In the genomic region with DNA sequence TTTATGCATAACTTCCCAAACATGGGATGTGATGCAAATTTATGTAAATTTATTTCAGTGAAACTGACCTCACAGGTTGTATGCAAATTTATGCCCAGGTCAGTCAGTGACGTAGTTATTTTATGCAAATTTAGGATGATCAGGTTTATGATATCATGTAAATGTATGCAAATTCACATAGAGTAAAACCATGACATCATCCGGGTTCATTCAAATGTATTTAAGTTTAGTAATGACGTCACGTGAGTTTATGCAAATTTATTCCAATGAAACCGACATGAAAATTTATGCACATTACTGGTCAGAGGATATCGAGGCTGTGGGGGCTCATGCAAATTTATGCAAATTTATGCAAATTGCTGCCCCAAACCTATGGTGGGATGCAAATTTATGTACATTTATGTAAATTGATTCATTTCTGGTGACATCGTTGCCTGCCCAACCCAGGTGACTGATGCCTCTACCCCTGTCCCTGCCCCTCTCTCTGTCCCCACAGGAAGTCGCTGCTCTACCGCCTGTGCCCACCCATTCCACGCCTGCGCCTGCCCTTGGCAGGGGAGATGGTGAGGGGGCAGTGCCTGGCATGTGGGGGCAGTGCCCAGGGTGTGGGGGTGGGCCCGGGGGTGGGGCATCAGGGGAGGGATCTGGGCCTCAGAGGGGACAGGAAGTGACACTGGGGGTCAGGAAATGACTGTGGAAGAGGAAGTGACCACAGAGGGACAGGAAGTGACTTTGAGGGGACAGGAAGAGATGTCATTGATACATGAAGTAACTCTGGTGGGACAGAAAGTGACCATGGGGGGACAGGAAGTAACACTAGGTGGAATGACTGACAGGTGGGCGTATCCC, we compare ENCODE assay signal across 14 mouse cellular contexts. TPM values are rescaled to one million over a fixed set of nuclear protein-coding genes. Genes with fewer than 3 reads are reported as not detected.
DNase-seq lines count a peak whose midpoint lies in the region; ATAC-seq and TF ChIP-seq lines count a peak whose summit lies in the region.
"Had no signal": no experiment of that assay in that cellular context is flagged by ENCODE, and none has a peak within 500 bp of the region (broad histone marks: within the 10 kb centered on the region; RNA-seq: fewer than 3 reads in every experiment).

No protein-coding gene starts in this region.

- no peaks in the 10 kb centered on the region for H3K4me1 ChIP-seq in intestine, embryonic 14.5 days (replicated peaks; ENCODE audit: control insufficient read depth, insufficient read depth, low read length)
- H3K4me1 ChIP-seq in intestine, embryonic 16.5 days (ENCODE audit: control insufficient read depth, insufficient read depth, low read length): no peaks in the 10 kb centered on the region
- no peaks in the 10 kb centered on the region for H3K4me1 ChIP-seq in CH12.LX (ENCODE audit: control insufficient read depth in 1 of 2, insufficient read depth in 2 of 2)
- no peaks in the 10 kb centered on the region for H3K4me1 ChIP-seq in midbrain, embryonic 11.5 days (ENCODE audit: control insufficient read depth, insufficient read depth, low read length)

- H3K79me2 ChIP-seq in CH12.LX (replicated peaks; ENCODE audit: control insufficient read depth, extremely low read depth, insufficient read depth, poor library complexity, severe bottlenecking): no peaks in the 10 kb centered on the region

- ATAC-seq in intestine, embryonic 14.5 days (replicated peaks; ENCODE audit: low FRiP score, low TSS enrichment, low read depth): peak; percentile 10
- no peak for ATAC-seq in intestine, embryonic 16.5 days
- peak; percentile 41 for ATAC-seq in midbrain, embryonic 11.5 days (ENCODE audit: low FRiP score)

- H3K27ac ChIP-seq in intestine, embryonic 14.5 days (ENCODE audit: low read depth): no peak overlapping the region
- no peak overlapping the region for H3K27ac ChIP-seq in intestine, embryonic 16.5 days (ENCODE audit: low read length)
- no peak overlapping the region for H3K27ac ChIP-seq in CH12.LX (ENCODE audit: insufficient read depth, low read depth)
- H3K27ac ChIP-seq in midbrain, embryonic 11.5 days (ENCODE audit: low read depth, low read length): no peak overlapping the region
- H3K27ac ChIP-seq in layer of hippocampus, adult 2 months: no peak overlapping the region
- H3K27ac ChIP-seq: macrophage had no signal

- TF ChIP-seq POLR2A in CH12.LX (IDR thresholded peaks at IDR 0.05; ENCODE audit: low read depth, low read length): no peak

- H3K4me2 ChIP-seq in intestine, embryonic 14.5 days (ENCODE audit: low read length): no peak overlapping the region
- no peak overlapping the region for H3K4me2 ChIP-seq in intestine, embryonic 16.5 days (ENCODE audit: low read depth, low read length)
- H3K4me2 ChIP-seq in CH12.LX (ENCODE audit: insufficient read depth, low read depth, poor library complexity, severe bottlenecking): no peak overlapping the region
- H3K4me2 ChIP-seq in midbrain, embryonic 11.5 days: no peak overlapping the region

- peaks cover 42% of the 10 kb centered on the region for H3K9me3 ChIP-seq in intestine, embryonic 14.5 days (ENCODE audit: control insufficient read depth, low read length)
- peaks cover 39% of the 10 kb centered on the region for H3K9me3 ChIP-seq in intestine, embryonic 16.5 days (ENCODE audit: control insufficient read depth, low read length)
- H3K9me3 ChIP-seq in CH12.LX (replicated peaks; ENCODE audit: low read length): peaks cover 55% of the 10 kb centered on the region
- H3K9me3 ChIP-seq in midbrain, embryonic 11.5 days (ENCODE audit: control insufficient read depth, low read length): peaks cover 41% of the 10 kb centered on the region; the same call in 1 of the 2 replicates

- peak; percentile 51 for DNase-seq in intestine, embryonic 14.5 days (ENCODE audit: low spot score)
- peak; percentile 15 for DNase-seq in CH12.LX (ENCODE audit: extremely low read depth)
- peak; percentile 13 for DNase-seq in embryo, embryonic 10.5 days (ENCODE audit: low spot score)
- DNase-seq in midbrain, embryonic 11.5 days (ENCODE audit: low spot score, missing footprints): peak; percentile 86
- no peak for DNase-seq in layer of hippocampus, adult 2 months (ENCODE audit: low spot score in 2 of 2)
- no peak for DNase-seq in layer of hippocampus, adult 9-10 months (ENCODE audit: low spot score)
- no peak for DNase-seq in kidney, adult 9 months
- DNase-seq: adrenal gland, postnatal 25 days; cerebellum, postnatal 25 days had no signal

- dilution Hi-C loops in CH12.LX (cut with MboI; ENCODE audit: extremely low pct_ligation_motif_present, extremely low pct_unique_long_range_greater_than_20kb, low sequenced_read_pairs): no loop called here

- no peak for TF ChIP-seq CTCF in CH12.LX (conservative IDR thresholded peaks at IDR 0.05 in 1 of 2, IDR thresholded peaks at IDR 0.05 in 1 of 2; ENCODE audit: low read depth in 2 of 2, low read length in 2 of 2)
- TF ChIP-seq CTCF in layer of hippocampus, adult 2 months (conservative IDR thresholded peaks at IDR 0.05): no peak

- TF ChIP-seq RAD21 in CH12.LX (IDR thresholded peaks at IDR 0.05; ENCODE audit: low read depth, low read length): no peak

- no peaks in the 10 kb centered on the region for H3K27me3 ChIP-seq in intestine, embryonic 14.5 days (replicated peaks; ENCODE audit: control insufficient read depth, insufficient read depth, low read length)
- H3K27me3 ChIP-seq in intestine, embryonic 16.5 days (replicated peaks; ENCODE audit: control insufficient read depth, insufficient read depth, low read length): no peaks in the 10 kb centered on the region
- no peaks in the 10 kb centered on the region for H3K27me3 ChIP-seq in CH12.LX (replicated peaks)
- no peaks in the 10 kb centered on the region for H3K27me3 ChIP-seq in midbrain, embryonic 11.5 days (ENCODE audit: control insufficient read depth, insufficient read depth, low read length)

- H3K9ac ChIP-seq in intestine, embryonic 14.5 days (ENCODE audit: low read length): no peak overlapping the region
- no peak overlapping the region for H3K9ac ChIP-seq in intestine, embryonic 16.5 days (ENCODE audit: low read depth, low read length)
- no peak overlapping the region for H3K9ac ChIP-seq in CH12.LX (ENCODE audit: insufficient read depth, low read depth)
- H3K9ac ChIP-seq in midbrain, embryonic 11.5 days (ENCODE audit: low read length): no peak overlapping the region

- no peak for TF ChIP-seq EP300 in CH12.LX (IDR thresholded peaks at IDR 0.05; ENCODE audit: low read length)

- 94% methylated on average over 13 of the region's 13 CpGs for WGBS in intestine, embryonic 14.5 days
- 92% methylated on average over 13 of the region's 13 CpGs for WGBS in intestine, embryonic 16.5 days
- 92% methylated on average over 13 of the region's 13 CpGs for WGBS in midbrain, embryonic 11.5 days

- H3K4me3 ChIP-seq in intestine, embryonic 14.5 days (ENCODE audit: low read depth, low read length): no peak overlapping the region
- H3K4me3 ChIP-seq in intestine, embryonic 16.5 days (ENCODE audit: low read length): no peak overlapping the region
- H3K4me3 ChIP-seq in CH12.LX (replicated peaks in 1 of 3; ENCODE audit: low read depth in 2 of 3, low read length in 2 of 3, poor library complexity in 1 of 3): no peak overlapping the region
- no peak overlapping the region for H3K4me3 ChIP-seq in midbrain, embryonic 11.5 days (ENCODE audit: low read depth, low read length)
- H3K4me3 ChIP-seq in layer of hippocampus, adult 2 months: no peak overlapping the region

- in situ Hi-C loops in CH12.LX (cut with MboI; ENCODE audit: low pct_ligation_motif_present, low pct_unique_long_range_greater_than_20kb, low sequenced_read_pairs): no loop called here

- H3K36me3 ChIP-seq in intestine, embryonic 14.5 days (ENCODE audit: control insufficient read depth, insufficient read depth, low read length): no peaks in the 10 kb centered on the region
- peaks cover 6% of the 10 kb centered on the region; the same call in 1 of the 2 replicates for H3K36me3 ChIP-seq in intestine, embryonic 16.5 days (ENCODE audit: control insufficient read depth, insufficient read depth, low read length)
- H3K36me3 ChIP-seq in CH12.LX (replicated peaks in 1 of 2; ENCODE audit: control insufficient read depth in 1 of 2, insufficient read depth in 1 of 2, low read length in 1 of 2): peaks cover 0 to 7% of the 10 kb centered on the region in 2 experiments
- no peaks in the 10 kb centered on the region for H3K36me3 ChIP-seq in midbrain, embryonic 11.5 days (ENCODE audit: control insufficient read depth, insufficient read depth, low read length)

TF ChIP-seq in CH12.LX, 34 proteins besides CTCF, POLR2A, EP300 and RAD21:
- TF ChIP-seq MAZ (IDR thresholded peaks at IDR 0.05; ENCODE audit: low read depth, low read length) (no peak), MEF2A (IDR thresholded peaks at IDR 0.05; ENCODE audit: borderline replicate concordance, low read depth, low read length) (no peak), NELFE (IDR thresholded peaks at IDR 0.05; ENCODE audit: low read depth, low read length) (no peak), JUN (IDR thresholded peaks at IDR 0.05; ENCODE audit: insufficient read depth, low read depth, low read length) (no peak)

RNA-seq across cellular contexts. Expression of a gene that starts 8.7 kb away (rescaled TPM):
- 5.7 and 6.2 TPM in 2 replicates for polyA plus RNA-seq in intestine, embryonic 14.5 days (2014; fragmentation: Nextera tagmentation; extraction: Ambion mirVana)
- polyA plus RNA-seq in intestine, embryonic 16.5 days (2015; fragmentation: Nextera tagmentation; extraction: Ambion mirVana): 6.6 and 6.9 TPM in 2 replicates
- total RNA-seq in CH12.LX (2012; rRNA removed) (0.64 and 0.76 TPM in 2 replicates), CH12.LX (2014; rRNA removed) (0.89 and 1.3 TPM in 2 replicates)
- 2.6 and 4.8 TPM in 2 replicates for polyA plus RNA-seq in CH12.LX (2012; ENCODE audit: insufficient read length, low read depth)
- 2.4 and 2.7 TPM in 2 replicates for polyA plus RNA-seq in midbrain, embryonic 11.5 days (2014; fragmentation: Nextera tagmentation; extraction: Ambion mirVana)
- 1 to 10 TPM; 3.4 to 5.0 TPM for total RNA-seq in layer of hippocampus, adult 2 months (2021)

RNA-seq across cellular contexts. Expression of a gene that starts 32.1 kb away (rescaled TPM):
- not detected in 2 replicates for polyA plus RNA-seq in intestine, embryonic 14.5 days (2014; fragmentation: Nextera tagmentation; extraction: Ambion mirVana)
- not detected in 2 replicates for polyA plus RNA-seq in intestine, embryonic 16.5 days (2015; fragmentation: Nextera tagmentation; extraction: Ambion mirVana)
- total RNA-seq in CH12.LX (2012; rRNA removed): not detected in 2 replicates
- total RNA-seq in CH12.LX (2014; rRNA removed): not detected in 2 replicates
- 0.09 TPM in 1 of 2 replicates, not detected in the other for polyA plus RNA-seq in CH12.LX (2012; ENCODE audit: insufficient read length, low read depth)
- not detected in 2 replicates for polyA plus RNA-seq in midbrain, embryonic 11.5 days (2014; fragmentation: Nextera tagmentation; extraction: Ambion mirVana)
- not detected for total RNA-seq in layer of hippocampus, adult 2 months (2021)
- total RNA-seq: adrenal gland, postnatal 25 days; gastrocnemius, adult 18-20 months had no signal
- polyA plus RNA-seq: macrophage; urinary bladder, adult 2 months had no signal

RNA-seq across cellular contexts. Expression of a gene that starts 46.4 kb away (rescaled TPM):
- polyA plus RNA-seq in intestine, embryonic 14.5 days (2014; fragmentation: Nextera tagmentation; extraction: Ambion mirVana): not detected in 2 replicates
- not detected in 2 replicates for polyA plus RNA-seq in intestine, embryonic 16.5 days (2015; fragmentation: Nextera tagmentation; extraction: Ambion mirVana)
- not detected in 2 replicates for total RNA-seq in CH12.LX (2012; rRNA removed)
- not detected in 2 replicates for total RNA-seq in CH12.LX (2014; rRNA removed)
- not detected in 2 replicates for polyA plus RNA-seq in CH12.LX (2012; ENCODE audit: insufficient read length, low read depth)
- polyA plus RNA-seq in midbrain, embryonic 11.5 days (2014; fragmentation: Nextera tagmentation; extraction: Ambion mirVana): not detected in 2 replicates
- not detected for total RNA-seq in layer of hippocampus, adult 2 months (2021)
- total RNA-seq: adrenal gland, postnatal 25 days; gastrocnemius, adult 18-20 months had no signal
- polyA plus RNA-seq: inflammation-experienced regulatory T-cells, adult 6 months; macrophage; urinary bladder, adult 2 months had no signal

Comparison
In these comparisons a context has a peak if more than half of its experiments do, and no peak if none do; other contexts are left out.
1. DNase-seq: peak in intestine, embryonic 14.5 days (single experiment), CH12.LX (single experiment), embryo, embryonic 10.5 days (single experiment) and midbrain, embryonic 11.5 days (single experiment); none in layer of hippocampus, adult 2 months (0 of 2), layer of hippocampus, adult 9-10 months (single experiment) and kidney, adult 9 months (single experiment).